Mouse (Mus musculus) heart, postnatal 36 days (tissue): ENCODE data around the gene Tuba3a. TPM values are rescaled to one million over a fixed set of nuclear protein-coding genes. Genes with fewer than 3 reads are reported as not detected.

Experiments used
- DNase-seq, 2 experiments: peaks; one replicate each; pipeline ENCODE4 v3.0.0; 2021 to 2022
- intact Hi-C: fragments of 180-260 bp; cut with DNase I; formaldehyde crosslinking; loops from one replicate; pipeline ENCODE4 v1.15.1; 2025
- microRNA-seq, 2 experiments: library from miRNA; unstranded; fragments of <30 nt; microRNA quantifications; one replicate each; pipeline ENCODE4 v1.2.0; 2021; ENCODE audit warnings: borderline number of aligned reads in 2 of 2
- total RNA-seq, 2 experiments: library from RNA; stranded (reverse); gene quantifications; 2 replicates each; pipeline ENCODE4 v1.2.3; 2021

Gene Tuba3a
- total RNA-seq, 2 experiments from 2014 or later = not detected

DNA sequence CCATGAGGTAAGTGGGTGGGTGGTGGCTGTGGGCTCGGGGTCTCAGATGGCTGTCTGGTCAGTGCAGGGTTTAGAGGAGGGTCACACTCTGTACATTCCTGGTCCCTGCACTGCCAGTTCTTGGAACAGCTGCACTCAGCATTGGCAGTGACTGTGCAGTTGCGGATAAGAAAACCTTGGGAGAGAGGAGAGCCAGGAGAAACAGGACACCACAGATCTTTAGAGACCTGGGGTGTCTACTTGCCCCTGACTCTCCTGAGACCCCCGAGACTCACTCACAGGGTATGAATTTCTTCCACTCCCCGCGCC lies 51.4 kb downstream of the Tuba3a start:
- intact Hi-C loops = no loop called here
- no peak for DNase-seq

DNA sequence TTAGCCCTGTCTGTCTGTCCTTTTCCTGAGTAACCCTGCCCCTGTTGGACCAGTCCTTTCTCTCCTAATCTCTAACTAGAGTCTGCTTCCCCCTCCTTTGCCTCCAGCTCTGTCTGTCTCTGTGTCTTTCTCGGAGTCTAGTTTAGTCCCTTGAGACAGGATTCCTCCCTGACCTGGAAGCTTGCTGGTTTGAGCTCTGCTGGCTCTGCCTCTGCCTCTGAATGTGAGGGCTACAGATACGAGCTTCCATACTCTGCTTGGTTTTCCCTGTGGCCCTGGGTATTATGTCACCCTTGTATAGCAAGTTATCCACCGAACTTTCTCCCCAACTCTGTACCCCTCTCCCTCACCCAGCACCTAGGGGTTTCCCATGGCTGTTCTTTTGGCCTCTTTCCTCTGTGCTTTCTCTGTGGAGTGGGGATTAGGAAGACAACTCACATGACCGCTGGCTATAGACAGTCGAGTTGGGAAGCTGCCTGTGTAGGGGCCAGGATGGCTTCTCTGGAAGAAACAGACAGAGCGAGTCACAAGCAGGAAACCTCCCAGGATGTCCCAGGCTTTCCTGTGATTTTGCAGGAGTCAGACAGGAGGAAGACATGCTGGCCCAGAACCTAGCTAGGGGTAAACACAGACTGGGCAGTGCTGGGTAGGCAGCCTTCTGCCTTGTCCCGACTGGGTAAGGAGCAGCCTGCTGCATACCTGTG lies 51.9 kb downstream of the Tuba3a start:
- DNase-seq = no peak
- intact Hi-C loops = no loop called here

DNA sequence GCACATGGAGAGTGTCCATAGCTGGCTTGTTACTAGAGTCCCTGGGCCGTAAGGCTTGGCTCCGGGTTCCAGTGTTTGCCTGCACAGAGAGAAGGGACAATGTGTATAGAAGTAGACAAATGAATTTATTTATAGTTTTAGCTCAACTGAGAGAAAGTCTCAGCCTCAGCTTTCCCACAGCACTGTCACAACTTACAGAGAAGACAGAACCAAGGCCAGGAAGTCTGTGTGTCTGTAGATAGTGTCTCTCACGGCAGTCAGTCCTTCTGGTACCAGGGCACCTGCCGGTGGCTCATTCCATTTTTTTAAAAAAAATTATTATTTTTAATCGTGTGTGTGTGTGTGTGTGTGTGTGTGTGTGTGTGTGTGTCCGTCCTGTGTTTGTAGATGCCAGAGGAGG lies 53.3 kb downstream of the Tuba3a start:
- DNase-seq = no peak
- intact Hi-C loops = no loop called here

DNA sequence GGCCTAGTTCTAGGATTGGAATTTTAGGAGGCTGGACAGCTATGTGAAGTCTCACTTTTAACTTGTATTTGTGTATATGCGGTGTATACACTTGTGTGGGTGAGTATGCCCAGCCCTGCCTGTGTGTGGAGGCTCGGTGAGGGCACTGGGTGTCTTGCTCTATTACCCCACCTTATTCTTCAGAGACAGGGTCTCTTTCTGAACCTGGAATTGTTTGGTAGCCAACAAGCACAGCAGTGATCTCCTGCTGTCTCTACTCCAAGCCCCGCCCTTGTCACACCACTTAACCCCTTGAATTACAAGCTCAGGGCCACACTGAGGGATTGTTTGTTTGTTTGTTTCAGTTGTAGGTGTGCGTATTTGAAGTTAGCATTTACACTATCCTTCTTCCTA lies 53.8 kb downstream of the Tuba3a start:
- no peak for DNase-seq
- intact Hi-C loops = no loop called here

DNA sequence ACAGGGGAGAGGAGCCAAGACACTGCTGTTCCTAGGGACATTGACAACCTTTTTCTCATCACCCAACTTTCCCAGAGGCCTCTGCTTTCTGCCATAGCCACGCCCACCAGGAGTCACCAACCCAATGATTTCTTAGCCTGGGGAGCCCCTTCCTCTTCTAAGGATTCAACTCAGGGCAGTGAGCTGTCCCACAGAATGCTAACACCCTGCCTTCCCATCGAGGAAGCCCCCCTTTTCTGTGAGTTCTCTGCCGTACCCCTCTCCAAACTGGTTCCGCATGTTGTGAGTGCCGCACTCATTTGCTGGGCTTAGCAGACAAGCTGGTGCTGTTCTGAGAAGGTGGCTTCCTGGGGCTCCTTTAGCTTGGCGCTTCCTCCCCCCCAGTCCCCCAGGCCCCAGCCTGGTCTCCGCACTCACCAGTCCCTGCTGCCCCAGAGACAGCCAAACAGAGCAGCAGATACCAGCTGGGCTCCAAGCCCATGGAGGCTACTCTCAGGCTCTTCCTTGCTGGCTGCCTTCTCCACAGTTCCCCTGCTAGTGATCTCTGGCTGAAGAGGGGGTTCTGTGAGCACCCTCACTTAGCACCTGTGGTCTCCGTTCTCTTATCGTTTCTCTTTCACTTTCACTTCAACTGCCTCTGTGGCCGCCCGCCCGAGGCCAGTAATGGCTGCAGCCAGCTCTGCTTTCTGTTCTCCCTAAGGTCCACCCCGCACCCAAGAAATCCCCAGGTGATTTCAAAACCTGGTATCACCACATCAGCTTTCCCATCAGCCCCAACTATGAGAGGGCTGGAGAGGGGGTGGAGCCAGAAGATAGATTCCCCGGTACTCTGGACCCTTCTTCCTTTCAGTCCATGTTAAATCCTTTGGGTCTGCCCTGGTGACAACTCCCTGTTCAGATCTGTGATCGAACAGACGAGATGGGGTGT lies 54.5 kb downstream of the Tuba3a start, which contains the start of gene Tapbpl:
TSS of gene Tapbpl (minus strand) at position 744 of the 928 bp plus-strand sequence.
- intact Hi-C loops = no loop called here
- DNase-seq = peak; percentile 67 to 77

DNA sequence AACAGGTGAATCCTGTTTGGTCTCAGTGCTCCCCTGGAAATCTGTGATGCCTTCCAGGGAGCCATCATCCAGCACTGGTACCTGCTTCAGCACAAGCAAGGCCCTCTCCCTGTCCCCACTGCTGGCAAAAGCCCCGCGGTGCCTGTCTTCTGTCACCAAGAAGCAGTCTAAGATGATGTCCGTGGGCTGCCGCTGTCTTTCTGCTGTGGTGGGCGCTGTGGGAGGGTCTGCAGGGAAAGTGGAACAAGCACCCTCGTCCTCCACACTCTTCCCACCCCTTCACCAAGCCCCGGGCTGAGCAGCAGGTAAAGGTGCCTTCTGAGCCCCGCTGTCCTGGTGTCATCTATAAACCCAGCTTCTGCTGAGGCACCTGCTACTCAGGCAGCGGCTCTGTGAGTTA lies 55.3 kb downstream of the Tuba3a start:
- DNase-seq = no peak
- intact Hi-C loops = no loop called here

Small RNA genes lying within 50 kb of the gene (microRNA-seq; reads per million reads assigned to microRNA genes)
- 0 reads per million in 2 experiments for gene Mir8113

Other genes starting within 250 kb of the Tuba3a start
- 10 to 100 TPM; 30.5 to 34.4 TPM for gene Ing4, start 246.3 kb downstream of the Tuba3a start, total RNA-seq
- gene Acrbp, start 236.4 kb downstream of the Tuba3a start, total RNA-seq = 1 to 10 TPM; 1.7 to 2.1 TPM
- under 1 TPM in 1 of 2 experiments, not detected in 1; 0.24 TPM for gene Lpar5, start 218.1 kb downstream of the Tuba3a start, total RNA-seq
- 100 to 1,000 TPM; 118 to 127 TPM for gene Chd4, start 190.1 kb downstream of the Tuba3a start, total RNA-seq
- 10 to 100 TPM; 20.3 to 21.0 TPM for gene Nop2, start 154.1 kb downstream of the Tuba3a start, total RNA-seq
- gene Iffo1, start 140.8 kb downstream of the Tuba3a start, total RNA-seq = 1 to 10 TPM; 6.6 to 9.4 TPM
- gene Gapdh, start 119.6 kb downstream of the Tuba3a start, total RNA-seq = 1,000 to 10,000 TPM; 4,473 to 4,723 TPM
- gene Ncapd2, start 94.3 kb downstream of the Tuba3a start, total RNA-seq = 10 to 100 TPM; 20.8 to 25.3 TPM
- 100 to 1,000 TPM; 308 to 334 TPM for gene Mrpl51, start 94.2 kb downstream of the Tuba3a start, total RNA-seq
- gene Vamp1, start 70.5 kb downstream of the Tuba3a start, total RNA-seq = 1 to 10 TPM; 5.0 to 6.5 TPM
- 1 to 10 TPM; 4.4 to 5.1 TPM for gene Tapbpl, start 54.2 kb downstream of the Tuba3a start, total RNA-seq
- gene Cd27, start 49.0 kb downstream of the Tuba3a start, total RNA-seq = under 1 TPM in 1 of 2 experiments, not detected in 1; 0.49 TPM
- gene Ltbr, start 27.8 kb upstream of the Tuba3a start, total RNA-seq = 10 to 100 TPM; 28.8 to 31.3 TPM
- gene Scnn1a, start 34.6 kb upstream of the Tuba3a start, total RNA-seq = 1 to 10 TPM in 1 of 2 experiments, under 1 TPM in 1; 0.46 to 1.1 TPM
- 10 to 100 TPM; 59.6 to 63.7 TPM for gene Tnfrsf1a, start 63.3 kb upstream of the Tuba3a start, total RNA-seq
- gene Plekhg6, start 94.8 kb upstream of the Tuba3a start, total RNA-seq = not detected
- gene Cd9, start 208.7 kb upstream of the Tuba3a start, total RNA-seq = 10 to 100 TPM; 54.7 to 59.2 TPM